Mouse (Mus musculus): ENCODE results near the gene Sco2.

Sco2 gene

GRCm38 (mm10) chr15:89373762-89374248 lies at the start of gene Sco2:
Sco2 (minus strand) TSS chr15:89373846.
- peak; percentile 91 for DNase-seq (ENCODE audit: low spot score)

- DNase-seq (ENCODE audit: low spot score): no peak
These were observed 48.3 kb upstream of the Sco2 start for GRCm38 (mm10) chr15:89421938-89422337.

GRCm38 (mm10) chr15:89415282-89415681 lies 41.6 kb upstream of the Sco2 start:
- DNase-seq (ENCODE audit: low spot score): no peak

- DNase-seq (ENCODE audit: low spot score): no peak
These were observed 36.5 kb upstream of the Sco2 start, which contains the start of gene Syce3 for GRCm38 (mm10) chr15:89410118-89410517. Syce3 (minus strand) TSS chr15:89410503.

- DNase-seq (ENCODE audit: low spot score): no peak
These were observed 33.0 kb upstream of the Sco2 start for GRCm38 (mm10) chr15:89406691-89407090.

GRCm38 (mm10) chr15:89404831-89405623 lies 31.4 kb upstream of the Sco2 start:
- no peak for DNase-seq (ENCODE audit: low spot score)

GRCm38 (mm10) chr15:89402471-89402870 lies 28.8 kb upstream of the Sco2 start:
- no peak for DNase-seq (ENCODE audit: low spot score)

- DNase-seq (ENCODE audit: low spot score): no peak
These were observed 26.1 kb upstream of the Sco2 start for GRCm38 (mm10) chr15:89399716-89400115.

- DNase-seq (ENCODE audit: low spot score): no peak
These were observed 24.5 kb upstream of the Sco2 start for GRCm38 (mm10) chr15:89398146-89398545.

GRCm38 (mm10) chr15:89396883-89397282 lies 23.2 kb upstream of the Sco2 start:
- DNase-seq (ENCODE audit: low spot score): no peak

GRCm38 (mm10) chr15:89390081-89390480 lies 16.4 kb upstream of the Sco2 start:
- no peak for DNase-seq (ENCODE audit: low spot score)

- no peak for DNase-seq (ENCODE audit: low spot score)
These were observed 13.5 kb upstream of the Sco2 start for GRCm38 (mm10) chr15:89387127-89387526.

- no peak for DNase-seq (ENCODE audit: low spot score)
These were observed 11.0 kb upstream of the Sco2 start, which contains the start of gene Klhdc7b for GRCm38 (mm10) chr15:89384617-89385016. Klhdc7b (plus strand) TSS chr15:89384917.

- DNase-seq (ENCODE audit: low spot score): no peak
These were observed 5.8 kb upstream of the Sco2 start for GRCm38 (mm10) chr15:89379429-89379828.

- DNase-seq (ENCODE audit: low spot score): peak; percentile 53
These were observed 5.3 kb upstream of the Sco2 start, which contains the start of gene Odf3b for GRCm38 (mm10) chr15:89378831-89379401. Odf3b (minus strand) TSS chr15:89379282.

- DNase-seq (ENCODE audit: low spot score): no peak
These were observed 4.5 kb upstream of the Sco2 start for GRCm38 (mm10) chr15:89377938-89378828.

- DNase-seq (ENCODE audit: low spot score): no peak
These were observed 3.7 kb upstream of the Sco2 start for GRCm38 (mm10) chr15:89377362-89377761.

GRCm38 (mm10) chr15:89376957-89377356 lies 3.3 kb upstream of the Sco2 start, which contains the start of gene Tymp:
Tymp (minus strand) TSS chr15:89377039.
- no peak for DNase-seq (ENCODE audit: low spot score)

GRCm38 (mm10) chr15:89376040-89376439 lies 2.4 kb upstream of the Sco2 start:
- no peak for DNase-seq (ENCODE audit: low spot score)

GRCm38 (mm10) chr15:89374801-89375534 lies 1.3 kb upstream of the Sco2 start:
- no peak for DNase-seq (ENCODE audit: low spot score)

GRCm38 (mm10) chr15:89374340-89374739 lies 694 bp upstream of the Sco2 start:
- DNase-seq (ENCODE audit: low spot score): no peak
